Mouse (Mus musculus) subcutaneous adipose tissue, adult 2 months (tissue): ENCODE data around the gene Mrps9. TPM values are rescaled to one million over a fixed set of nuclear protein-coding genes. Genes with fewer than 3 reads are reported as not detected.

ENCODE experiments used
- polyA plus RNA-seq: library from polyadenylated mRNA; depleted of rRNA; stranded (reverse); fragments of >200 nt; gene quantifications from 2 replicates; pipeline ENCODE4 v1.2.3, GENCODE M21; 2012; ENCODE audit warnings: low replicate concordance; rRNA removed

Gene Mrps9
- polyA plus RNA-seq: 23.0 and 25.0 TPM in 2 replicates

DNA sequence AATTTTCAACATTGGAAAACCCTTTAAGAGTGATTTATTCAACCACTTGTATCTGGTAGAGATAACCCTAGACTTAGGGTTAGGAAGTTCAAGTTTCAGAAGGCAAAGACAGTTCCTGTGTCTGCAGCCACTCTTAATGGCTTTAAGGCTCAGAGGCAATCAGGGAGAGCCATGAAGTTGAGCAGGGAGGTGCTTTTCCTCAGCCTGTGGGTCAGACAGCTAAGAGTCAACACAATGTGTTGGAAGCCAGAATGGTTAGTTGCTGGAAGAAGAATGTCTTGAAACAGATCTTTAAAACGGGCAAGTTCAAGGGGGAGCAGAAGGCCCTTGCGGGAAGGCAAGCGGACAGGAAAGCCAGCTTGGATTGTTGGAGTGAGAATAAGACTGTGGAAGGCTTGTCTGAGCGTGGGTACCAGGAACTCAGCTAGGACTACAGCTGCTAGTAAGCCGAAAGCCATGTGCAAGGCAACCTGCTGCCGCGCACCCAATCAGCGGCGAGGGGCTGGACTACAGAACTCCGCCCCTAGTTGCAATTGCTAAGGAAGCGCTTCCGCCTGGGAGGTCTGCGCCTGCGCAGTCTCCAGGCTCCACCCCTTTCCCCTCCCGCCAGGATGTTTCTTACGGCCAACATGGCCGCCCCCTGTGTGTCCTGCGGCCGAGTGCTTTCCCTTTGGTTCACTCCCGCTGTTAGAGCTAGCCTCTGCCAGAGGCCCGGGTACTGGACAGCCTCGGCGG, at the start of gene Mrps9:
TSS of gene Mrps9 (plus strand) at position 571 of the 735 bp plus-strand sequence.

DNA sequence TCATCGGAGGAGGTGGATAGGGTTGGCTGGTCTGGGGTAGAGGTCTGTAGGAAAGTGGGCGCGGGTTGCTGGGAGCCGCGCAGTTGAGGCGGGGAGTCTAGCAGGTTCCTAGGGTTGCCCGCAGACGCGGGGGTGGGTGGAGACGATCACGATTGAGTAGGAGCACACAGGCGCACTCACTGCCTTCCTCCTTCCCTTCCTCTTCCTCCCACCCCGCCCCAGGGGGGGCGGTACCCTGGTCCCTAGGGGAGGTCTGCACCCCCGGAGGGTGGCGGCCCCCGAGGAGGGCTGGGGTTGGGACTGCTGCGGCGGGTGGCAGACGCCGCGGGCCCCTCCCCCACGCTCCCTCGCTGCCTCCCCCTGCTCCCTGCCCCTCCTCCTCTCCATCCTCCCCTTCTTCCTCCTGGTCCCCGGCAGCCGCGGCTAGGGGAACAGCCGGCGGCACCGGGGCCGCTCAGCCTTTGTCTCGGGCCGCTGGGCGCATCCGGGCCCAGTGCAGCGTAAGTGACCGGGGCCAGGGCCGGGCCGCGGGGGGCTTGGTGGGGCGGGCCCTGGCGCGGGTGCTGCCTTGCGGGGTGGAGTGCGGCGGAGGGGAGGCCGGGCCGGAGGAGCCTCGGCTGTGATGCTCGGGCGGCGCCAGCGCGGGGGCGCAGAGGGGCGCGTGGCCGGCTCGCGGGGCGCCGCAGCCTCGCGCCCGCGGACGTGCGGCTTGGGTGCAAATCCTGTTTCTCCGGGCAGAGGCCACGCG, 101.9 kb downstream of the Mrps9 start, which contains the start of gene Gpr45:
TSS of gene Gpr45 (plus strand) at position 139 of the 748 bp plus-strand sequence.

Other genes with a start within 250 kb of the Mrps9 start
- 0.04 TPM in 1 of 2 replicates, not detected in the other for gene Pou3f3, start 155.5 kb upstream of the Mrps9 start, polyA plus RNA-seq
- gene Gpr45, start 101.6 kb downstream of the Mrps9 start, polyA plus RNA-seq: 1.2 TPM in 1 of 2 replicates, not detected in the other
- gene Tgfbrap1, start 247.4 kb downstream of the Mrps9 start, polyA plus RNA-seq: 26.6 and 42.8 TPM in 2 replicates
- 7.3 and 8.3 TPM in 2 replicates for gene AI597479, start 247.5 kb downstream of the Mrps9 start, polyA plus RNA-seq